Mouse (Mus musculus) olfactory bulb, adult 2 months (tissue): ENCODE data around the gene Gpn2.

Experiments
- CTCF ChIP-seq: fragments of 200-500 bp; IDR thresholded peaks from 2 replicates; pipeline ENCODE4 v1.5.1; 2012; ENCODE audit warnings: low read depth, mild to moderate bottlenecking, low read length, moderate library complexity; ENCODE audit not compliant: insufficient read depth
- POLR2A ChIP-seq: fragments of 200-500 bp; IDR thresholded peaks from 2 replicates; pipeline ENCODE4 v1.6.1; 2012; ENCODE audit warnings: mild to moderate bottlenecking, low read depth, low read length, moderate library complexity; ENCODE audit not compliant: insufficient read depth

GRCm38 (mm10) chr4:133561622-133562021 lies 22.5 kb upstream of the Gpn2 start:
- TF ChIP-seq POLR2A (no peak), CTCF (no peak)
